In genomic region chr2:49997216-49997615, GRCm38 (mm10) we compare ENCODE assay signal across 28 mouse cellular contexts.
A peak's percentile ranks its signal among the peaks of the same experiment; 100 is the strongest.
DNase-seq lines count a peak whose midpoint lies in the region; ATAC-seq lines count a peak whose summit lies in the region.
"Had no signal": no experiment of that assay in that cellular context is flagged by ENCODE, and none has a peak within 500 bp of the region (broad histone marks: within the 10 kb centered on the region; RNA-seq: fewer than 3 reads in every experiment).

No protein-coding gene starts in this region.

- no peak overlapping the region for H3K27ac ChIP-seq in forebrain, embryonic 15.5 days (replicated peaks)
- H3K27ac ChIP-seq: embryonic facial prominence, embryonic 12.5 days; embryonic facial prominence, embryonic 15.5 days; gastrocnemius, adult 2 months; heart, embryonic 10.5 days; heart, embryonic 13.5 days; hindbrain, embryonic 14.5 days; hindbrain, postnatal 0 days had no signal

- ATAC-seq in frontal cortex, adult (ENCODE audit: low TSS enrichment) = peak; percentile 81
- no peak for ATAC-seq in forebrain, embryonic 15.5 days (replicated peaks)
- ATAC-seq: forebrain, embryonic 14.5 days; hindbrain, postnatal 0 days; inflammation-experienced regulatory T-cells, adult 6 months; intestine, embryonic 16.5 days; Patski had no signal

- no peaks in the 10 kb centered on the region for H3K4me1 ChIP-seq in forebrain, embryonic 15.5 days
- H3K4me1 ChIP-seq: embryonic facial prominence, embryonic 12.5 days; embryonic facial prominence, embryonic 15.5 days; heart, embryonic 13.5 days had no signal

- no peak for DNase-seq in frontal cortex, postnatal 25 days (ENCODE audit: low spot score in 2 of 2)
- DNase-seq in layer of hippocampus, adult 8-10 months (ENCODE audit: low spot score in 2 of 2) = peak; percentile 11 to 21
- no peak for DNase-seq in layer of hippocampus, postnatal 36 days
- peak; percentile 78 for DNase-seq in brain, adult 2 months (ENCODE audit: low read depth, low spot score)
- DNase-seq: adrenal gland, postnatal 14 days; B cell, adult 2 months; cerebellum, adult 18-20 months; cerebellum, adult 9-10 months; cerebellum, postnatal 14 days; gastrocnemius, adult 2 months; gastrocnemius, postnatal 14 days; heart, adult 18-20 months; heart, postnatal 14 days; heart, postnatal 4 days had no signal

- no peaks in the 10 kb centered on the region for H3K36me3 ChIP-seq in forebrain, embryonic 15.5 days
- H3K36me3 ChIP-seq: embryonic facial prominence, embryonic 12.5 days; embryonic facial prominence, embryonic 15.5 days; G1E; heart, embryonic 10.5 days; heart, embryonic 13.5 days had no signal

- H3K4me2 ChIP-seq in forebrain, embryonic 15.5 days (replicated peaks) = no peak overlapping the region
- H3K4me2 ChIP-seq: embryonic facial prominence, embryonic 12.5 days; embryonic facial prominence, embryonic 15.5 days; heart, embryonic 13.5 days; hindbrain, embryonic 14.5 days had no signal

- H3K9me3 ChIP-seq in forebrain, embryonic 15.5 days = no peaks in the 10 kb centered on the region
- H3K9me3 ChIP-seq: embryonic facial prominence, embryonic 12.5 days; embryonic facial prominence, embryonic 15.5 days; heart, embryonic 10.5 days; heart, embryonic 13.5 days had no signal

- no peak overlapping the region for H3K9ac ChIP-seq in forebrain, embryonic 15.5 days (replicated peaks)
- H3K9ac ChIP-seq: embryonic facial prominence, embryonic 12.5 days; embryonic facial prominence, embryonic 15.5 days; heart, embryonic 13.5 days; hindbrain, embryonic 14.5 days had no signal

- H3K4me3 ChIP-seq in forebrain, embryonic 15.5 days = no peak overlapping the region
- H3K4me3 ChIP-seq: embryonic facial prominence, embryonic 12.5 days; embryonic facial prominence, embryonic 15.5 days; gastrocnemius, adult 2 months; heart, embryonic 10.5 days; heart, embryonic 13.5 days had no signal

- WGBS in forebrain, embryonic 15.5 days = 95% methylated on average over 1 of the region's 1 CpGs

- H3K27me3 ChIP-seq in forebrain, embryonic 15.5 days = no peaks in the 10 kb centered on the region
- H3K27me3 ChIP-seq: CH12.LX; embryonic facial prominence, embryonic 12.5 days; embryonic facial prominence, embryonic 15.5 days; heart, embryonic 13.5 days had no signal

Comparison
In these comparisons a context has a peak if more than half of its experiments do, and no peak if none do; other contexts are left out.
1. DNase-seq: peak in layer of hippocampus, adult 8-10 months (2 of 2) and brain, adult 2 months (single experiment); none in frontal cortex, postnatal 25 days (0 of 2) and layer of hippocampus, postnatal 36 days (0 of 2).